Mouse (Mus musculus) megakaryocyte, embryonic 14.5 days (primary cell): ENCODE measurements around the gene Nfil3.

Experiments
- FLI1 ChIP-seq: IDR thresholded peaks from 2 replicates; pipeline ENCODE4 v1.6.1; 2012; ENCODE audit warnings: low read length, inconsistent platforms, mixed read lengths
- GATA1 ChIP-seq: IDR thresholded peaks from 3 replicates; pipeline ENCODE4 v1.6.1; 2012; ENCODE audit warnings: mixed read lengths, low read length, inconsistent platforms, borderline replicate concordance

- TF ChIP-seq GATA1 (no peak), FLI1 (no peak)
Measured at GRCm38 (mm10) chr13:52994197-52994881, 13.5 kb upstream of the Nfil3 start.
